Mouse (Mus musculus) heart, adult 2 months (tissue): ENCODE data around the gene Tgif2. TPM values are rescaled to one million over a fixed set of nuclear protein-coding genes. Genes with fewer than 3 reads are reported as not detected.

Experiments
- DNase-seq, 2 experiments: peaks; one replicate each; pipeline ENCODE4 v3.0.0; 2021
- H3K27ac ChIP-seq: fragments of 200-600 bp; 2 replicates; pipeline ENCODE4 v1.8.1; 2022
- H3K27me3 ChIP-seq: fragments of 200-500 bp; 2 replicates; pipeline ENCODE4 v1.6.1; 2012; ENCODE audit warnings: mild to moderate bottlenecking, low read length, inconsistent platforms, mixed read lengths; ENCODE audit not compliant: control insufficient read depth, insufficient read depth
- H3K36me3 ChIP-seq: fragments of 200-500 bp; 2 replicates; pipeline ENCODE4 v1.6.1; 2012; ENCODE audit warnings: low read length, inconsistent platforms; ENCODE audit not compliant: control insufficient read depth, insufficient read depth
- H3K4me1 ChIP-seq: fragments of 200-500 bp; 2 replicates; pipeline ENCODE4 v1.6.1; 2011; ENCODE audit warnings: low read length; ENCODE audit not compliant: control insufficient read depth, insufficient read depth
- H3K4me3 ChIP-seq: fragments of 200-600 bp; 2 replicates; pipeline ENCODE4 v1.8.1; 2022
- H3K79me2 ChIP-seq: fragments of 200-500 bp; replicated peaks from 2 replicates; pipeline ENCODE4 v1.6.1; 2012; ENCODE audit warnings: mild to moderate bottlenecking, inconsistent platforms, low read length, moderate library complexity, mixed read lengths; ENCODE audit not compliant: control insufficient read depth, insufficient read depth
- H3K9ac ChIP-seq: fragments of 200-500 bp; 2 replicates; pipeline ENCODE4 v1.6.1; 2012; ENCODE audit warnings: low read depth, mild to moderate bottlenecking, control low read depth, inconsistent platforms, low read length, mixed read lengths
- CTCF ChIP-seq: fragments of 200-600 bp; IDR thresholded peaks from 2 replicates; pipeline ENCODE4 v1.8.1; 2022; ENCODE audit warnings: antibody characterized with exemption, mild to moderate bottlenecking, moderate library complexity
- EP300 ChIP-seq: fragments of 200-500 bp; IDR thresholded peaks from 2 replicates; pipeline ENCODE4 v1.6.1; 2011; ENCODE audit warnings: low read depth, low read length, control low read depth; ENCODE audit not compliant: insufficient read depth
- POLR2A ChIP-seq: fragments of 200-500 bp; IDR thresholded peaks from 2 replicates; pipeline ENCODE4 v1.6.1; 2011; ENCODE audit warnings: mild to moderate bottlenecking, low read depth, low read length, control low read depth; ENCODE audit not compliant: insufficient read depth
- WGBS: fragments of 180-500 bp; shearing (Covaris S2); methylation state at CpG from one replicate; pipeline ENCODE4 v1.1.7; 2018; 5-methylcytosine and 5-hydroxymethylcytosine counted together
- intact Hi-C: fragments of 180-260 bp; cut with DNase I; formaldehyde crosslinking; loops from one replicate; pipeline ENCODE4 v1.15.1; 2025
- polyA plus RNA-seq: library from polyadenylated mRNA; depleted of rRNA; stranded (reverse); fragments of >200 nt; gene quantifications from 2 replicates; pipeline ENCODE4 v1.2.3, GENCODE M21; 2012
- total RNA-seq, 2 experiments: library from RNA; stranded (reverse); gene quantifications; 2 replicates each; pipeline ENCODE4 v1.2.3; 2021

Gene Tgif2
- total and polyA plus RNA-seq, 3 experiments: 0.63 to 0.76 (median 0.66) TPM

DNA sequence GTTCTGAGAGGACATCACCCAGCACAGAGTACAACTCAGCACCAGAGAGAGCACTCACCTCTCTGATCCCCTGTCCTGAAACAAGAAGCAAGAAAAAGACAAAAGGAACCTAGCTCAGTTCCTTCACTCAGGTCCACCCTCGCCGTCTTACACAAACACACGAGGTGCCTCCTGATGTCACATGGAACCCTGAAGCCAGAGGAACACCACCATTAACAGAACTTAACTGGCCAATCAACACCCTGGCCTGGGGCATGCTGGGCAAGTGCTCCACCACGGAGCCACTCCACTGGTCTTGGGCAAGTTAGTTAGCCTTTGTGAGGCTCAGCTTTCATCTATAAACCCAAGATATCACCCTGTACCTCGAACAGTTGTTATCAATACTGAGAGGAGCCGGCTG, 32.9 kb upstream of the Tgif2 start:
- no peak for DNase-seq
- no peak overlapping the region for H3K9ac ChIP-seq
- TF ChIP-seq CTCF (no peak), POLR2A (no peak), EP300 (no peak)
- no peaks in the 10 kb centered on the region for H3K27me3 ChIP-seq
- H3K36me3 ChIP-seq: no peaks in the 10 kb centered on the region
- H3K79me2 ChIP-seq: no peaks in the 10 kb centered on the region
- 70% methylated on average over 6 of the region's 6 CpGs for WGBS
- H3K4me1 ChIP-seq: no peaks in the 10 kb centered on the region
- no peak overlapping the region for H3K27ac ChIP-seq
- intact Hi-C loops: loop anchor here (5.0 kb wide), 1 partner anchor 225 kb away; no protein-coding TSS in a partner anchor
- no peak overlapping the region for H3K4me3 ChIP-seq

DNA sequence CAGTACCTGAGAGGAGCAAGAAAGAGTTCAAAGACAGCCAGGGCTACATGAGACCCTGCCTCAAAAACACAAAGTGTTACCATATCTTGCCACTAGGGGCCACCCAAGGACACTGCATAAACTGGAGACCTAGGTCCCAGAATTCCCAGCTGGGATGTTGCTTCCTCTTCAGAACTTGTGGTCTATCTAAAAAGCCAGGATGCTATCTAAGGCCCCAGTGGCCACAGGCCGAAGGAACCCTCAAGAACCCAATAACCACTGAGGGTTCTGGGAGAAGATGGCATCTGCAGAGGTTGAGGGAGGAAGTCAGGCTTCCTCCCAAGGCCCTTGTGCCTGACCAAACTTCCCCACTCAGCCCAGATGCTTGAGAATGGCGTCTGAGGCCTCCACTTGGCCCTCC, 30.2 kb upstream of the Tgif2 start:
- H3K27me3 ChIP-seq: no peaks in the 10 kb centered on the region
- H3K4me1 ChIP-seq: no peaks in the 10 kb centered on the region
- intact Hi-C loops: loop anchor here (2.0 to 5.0 kb wide), 3 partner anchors 53 to 285 kb away; partner anchors contain the start of gene Rab5if
- TF ChIP-seq CTCF: peak; percentile 98
- TF ChIP-seq POLR2A: no peak
- peak; percentile 58; the same call in 1 of the 2 replicates for TF ChIP-seq EP300
- no peaks in the 10 kb centered on the region for H3K79me2 ChIP-seq
- WGBS: 18% methylated on average over 2 of the region's 2 CpGs
- H3K27ac ChIP-seq: no peak overlapping the region
- no peak overlapping the region for H3K4me3 ChIP-seq
- no peaks in the 10 kb centered on the region for H3K36me3 ChIP-seq
- peak; percentile 58 to 73 for DNase-seq
- H3K9ac ChIP-seq: no peak overlapping the region

DNA sequence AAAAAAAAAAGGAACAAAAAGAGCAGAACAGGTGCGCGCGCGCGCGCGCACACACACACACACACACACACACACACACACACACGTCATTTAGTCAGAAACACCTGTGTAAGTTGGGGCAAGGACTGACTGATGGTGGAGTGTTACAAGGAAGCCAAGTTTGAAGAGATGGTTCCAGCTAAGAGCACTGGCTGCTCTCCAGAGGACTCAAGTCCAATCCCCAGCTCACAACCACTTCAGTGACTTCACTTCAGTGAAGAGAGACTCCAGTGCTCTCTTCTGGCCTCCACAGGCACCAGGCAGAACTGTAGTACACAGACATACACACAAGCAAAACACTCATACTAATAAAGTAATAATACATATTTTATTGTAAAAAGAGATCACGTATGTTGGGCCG, 29.1 kb upstream of the Tgif2 start:
- WGBS: 97% methylated on average over 10 of the region's 10 CpGs
- no peaks in the 10 kb centered on the region for H3K27me3 ChIP-seq
- intact Hi-C loops: no loop called here

DNA sequence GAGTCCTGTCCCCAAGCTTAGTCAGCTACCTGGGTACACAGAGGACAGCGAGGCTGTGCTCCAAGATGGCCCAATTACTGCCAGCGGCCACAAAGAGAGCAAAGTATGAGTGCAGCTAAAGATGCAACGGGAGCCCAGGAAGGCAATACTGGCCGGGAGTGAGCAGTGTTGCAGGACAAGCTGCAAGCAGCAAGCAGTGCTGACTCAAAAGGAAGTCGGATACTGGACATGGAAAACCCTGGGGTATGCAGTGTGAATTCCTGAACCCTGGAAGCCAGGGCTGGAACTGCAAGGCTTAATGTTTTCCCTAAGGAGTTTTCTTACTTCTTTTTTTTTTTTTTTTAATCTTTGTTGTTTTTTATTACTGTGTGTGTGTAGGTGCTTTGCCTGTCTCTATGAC, 28.3 kb upstream of the Tgif2 start:
- no peak for DNase-seq
- Histone ChIP-seq H3K4me1 (no peaks in the 10 kb centered on the region), H3K36me3 (no peaks in the 10 kb centered on the region), H3K4me3 (no peak overlapping the region), H3K27me3 (no peaks in the 10 kb centered on the region), H3K9ac (no peak overlapping the region), H3K27ac (no peak overlapping the region), H3K79me2 (no peaks in the 10 kb centered on the region)
- no peak for TF ChIP-seq CTCF
- no peak for TF ChIP-seq EP300
- no peak for TF ChIP-seq POLR2A
- intact Hi-C loops: no loop called here
- 47% methylated on average over 5 of the region's 5 CpGs for WGBS

More for the DNA sequence above, 29.1 kb upstream of the Tgif2 start:
- Histone ChIP-seq H3K27ac (no peak overlapping the region), H3K4me3 (no peak overlapping the region), H3K9ac (no peak overlapping the region), H3K79me2 (no peaks in the 10 kb centered on the region), H3K4me1 (no peaks in the 10 kb centered on the region), H3K36me3 (no peaks in the 10 kb centered on the region)
- DNase-seq: no peak
- TF ChIP-seq POLR2A (no peak), EP300 (no peak)

DNA sequence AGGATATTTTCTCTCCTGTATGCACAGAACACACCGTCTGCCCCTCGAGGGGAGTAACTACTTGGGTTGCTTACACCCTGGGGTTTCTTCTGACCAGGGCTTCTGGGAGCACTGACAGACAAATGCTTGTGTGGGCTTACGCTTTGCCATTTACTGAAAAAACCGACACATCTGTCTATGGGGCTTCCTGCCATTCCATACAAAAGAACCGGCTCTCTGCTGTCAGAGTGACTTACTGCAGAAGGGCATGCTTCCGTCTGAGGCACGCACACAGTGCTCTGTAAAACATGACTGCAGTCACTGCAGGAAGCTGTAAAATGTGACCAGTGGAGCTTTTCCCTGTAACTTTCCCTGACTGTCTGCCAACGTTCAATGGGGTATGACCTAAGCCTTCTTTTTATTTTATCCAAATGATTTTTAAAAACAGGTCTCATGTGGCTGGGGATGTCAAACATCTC, 25.4 kb upstream of the Tgif2 start:
- no peak for TF ChIP-seq POLR2A
- TF ChIP-seq EP300: no peak
- TF ChIP-seq CTCF: no peak
- intact Hi-C loops: no loop called here
- no peaks in the 10 kb centered on the region for H3K4me1 ChIP-seq
- H3K27ac ChIP-seq: no peak overlapping the region
- no peak overlapping the region for H3K4me3 ChIP-seq
- H3K79me2 ChIP-seq: no peaks in the 10 kb centered on the region
- H3K36me3 ChIP-seq: no peaks in the 10 kb centered on the region
- 26% methylated on average over 8 of the region's 8 CpGs for whole genome bisulfite sequencing
- DNase-seq: no peak
- no peaks in the 10 kb centered on the region for H3K27me3 ChIP-seq
- no peak overlapping the region for H3K9ac ChIP-seq

DNA sequence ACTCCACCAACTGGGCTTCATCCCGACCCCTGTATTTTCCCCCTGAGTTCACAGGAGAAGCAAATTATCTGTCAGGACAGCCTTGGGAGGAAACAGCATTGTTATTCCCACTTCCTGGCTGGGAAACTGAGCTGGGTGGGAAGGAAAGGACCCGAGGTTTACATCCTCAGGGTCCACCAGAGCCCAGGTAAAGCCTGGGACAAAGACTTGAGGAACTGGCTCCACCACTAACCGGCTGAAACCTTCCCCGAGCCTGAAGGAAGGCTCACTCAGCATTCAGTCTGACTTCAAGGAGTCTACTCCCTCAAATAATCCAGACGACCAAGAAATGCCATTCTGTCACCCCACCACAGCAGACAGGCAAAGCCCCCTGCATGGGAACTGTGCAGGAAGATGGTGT, 24.9 kb upstream of the Tgif2 start:
- no peak overlapping the region for H3K4me3 ChIP-seq
- H3K79me2 ChIP-seq: no peaks in the 10 kb centered on the region
- no peak for DNase-seq
- H3K4me1 ChIP-seq: no peaks in the 10 kb centered on the region
- intact Hi-C loops: no loop called here
- TF ChIP-seq CTCF (no peak), EP300 (no peak), POLR2A (no peak)
- H3K9ac ChIP-seq: no peak overlapping the region
- 38% methylated on average over 5 of the region's 5 CpGs for WGBS
- H3K27ac ChIP-seq: no peak overlapping the region
- H3K27me3 ChIP-seq: no peaks in the 10 kb centered on the region
- H3K36me3 ChIP-seq: no peaks in the 10 kb centered on the region
